Mouse (Mus musculus): Measurements from ENCODE around the gene Dclk2.

Gene Dclk2

GRCm38 (mm10) chr3:86845578-86845977, 75.1 kb downstream of the Dclk2 start:
- no peak for ATAC-seq (ENCODE audit: low TSS enrichment)

DNA sequence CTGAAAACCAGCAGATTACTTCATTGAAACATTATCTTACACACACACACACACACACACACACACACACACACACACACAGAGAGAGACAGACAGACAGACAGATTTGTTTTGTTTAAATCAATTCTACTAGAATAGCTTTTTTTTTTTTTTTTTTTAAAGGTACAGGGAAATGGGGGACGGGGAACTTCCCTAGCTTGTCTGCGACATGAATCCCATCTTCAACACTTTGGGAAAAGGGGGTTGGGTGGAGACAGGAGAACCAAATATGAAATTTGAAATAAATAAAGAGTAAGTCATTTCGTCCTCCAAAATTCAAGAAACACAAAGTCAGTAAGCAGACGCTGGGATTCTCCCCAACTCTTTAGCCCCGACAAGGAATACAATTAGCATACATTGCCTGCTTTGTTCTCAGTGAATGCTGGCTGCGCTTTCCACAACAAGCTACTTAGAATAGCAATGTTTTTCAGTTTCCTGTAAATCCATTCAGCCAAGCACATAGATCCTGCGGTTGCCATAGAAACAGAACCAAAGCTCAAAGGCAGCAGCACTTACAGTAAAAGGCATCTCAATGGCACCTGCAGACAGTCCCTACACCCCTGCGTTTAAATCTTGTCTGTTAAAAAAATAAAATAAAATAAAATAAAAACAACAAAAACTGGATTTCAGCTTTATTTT, 75.7 kb downstream of the Dclk2 start:
- peak; percentile 90 for ATAC-seq (ENCODE audit: low TSS enrichment)

DNA sequence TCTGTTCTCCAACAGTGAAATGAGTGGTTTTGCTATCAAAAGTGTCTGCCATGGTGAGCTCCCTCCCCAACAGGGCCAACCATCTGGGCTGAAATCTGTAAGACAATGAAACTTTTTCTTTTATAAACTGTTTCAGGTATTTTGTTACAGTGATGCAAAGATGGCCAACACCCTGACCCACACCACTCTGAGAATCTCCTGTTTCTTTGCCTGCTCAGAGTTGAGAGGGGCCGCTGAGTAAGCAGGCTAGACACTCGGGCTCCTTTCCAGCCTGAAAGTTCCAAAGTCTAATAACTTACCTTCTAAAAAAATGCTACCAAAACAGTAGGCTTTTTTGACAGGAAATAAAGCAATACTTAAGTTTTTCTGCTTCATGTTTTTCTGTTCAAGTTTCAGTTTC, 78.2 kb downstream of the Dclk2 start:
- no peak for ATAC-seq (ENCODE audit: low TSS enrichment)

DNA sequence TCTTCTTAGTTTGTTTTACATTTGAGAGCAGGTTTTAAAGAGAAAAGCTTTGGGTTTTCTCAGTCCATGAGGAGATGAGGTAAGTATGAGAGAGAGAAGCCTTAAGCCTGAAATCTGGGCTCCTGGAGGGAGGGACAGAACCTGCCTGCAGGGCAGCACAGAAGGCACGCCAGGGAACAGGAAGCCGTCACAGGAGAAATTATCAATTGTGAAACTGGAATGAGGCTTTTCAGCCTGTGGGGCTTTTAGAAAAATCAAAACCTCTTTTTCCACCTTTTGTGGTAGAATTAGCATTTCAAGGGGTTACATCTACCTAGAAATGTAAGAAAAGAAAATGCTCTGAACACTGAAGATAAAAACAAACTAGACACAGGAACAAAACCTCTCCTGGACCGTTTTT, 81.0 kb downstream of the Dclk2 start:
- ATAC-seq (ENCODE audit: low TSS enrichment) = no peak

DNA sequence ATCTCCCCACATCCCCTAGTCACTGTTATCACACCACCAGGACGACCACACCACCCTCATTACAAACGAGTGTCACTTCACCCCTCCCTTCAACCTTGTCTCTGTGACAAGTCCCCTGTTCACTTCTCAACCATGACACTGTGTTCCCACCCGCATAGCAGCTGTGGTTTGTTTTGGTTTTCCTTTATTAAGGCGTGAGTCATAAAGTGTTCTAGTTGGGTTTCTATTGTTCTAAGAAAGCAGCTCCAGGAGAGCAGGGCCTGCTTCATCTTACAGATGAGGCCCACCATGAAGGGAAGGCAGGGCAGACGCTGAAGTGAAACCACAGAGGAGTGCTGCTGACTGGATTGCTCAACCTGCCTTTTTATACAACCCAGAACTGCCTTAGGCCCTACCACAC, 83.3 kb downstream of the Dclk2 start:
- no peak for ATAC-seq (ENCODE audit: low TSS enrichment)

DNA sequence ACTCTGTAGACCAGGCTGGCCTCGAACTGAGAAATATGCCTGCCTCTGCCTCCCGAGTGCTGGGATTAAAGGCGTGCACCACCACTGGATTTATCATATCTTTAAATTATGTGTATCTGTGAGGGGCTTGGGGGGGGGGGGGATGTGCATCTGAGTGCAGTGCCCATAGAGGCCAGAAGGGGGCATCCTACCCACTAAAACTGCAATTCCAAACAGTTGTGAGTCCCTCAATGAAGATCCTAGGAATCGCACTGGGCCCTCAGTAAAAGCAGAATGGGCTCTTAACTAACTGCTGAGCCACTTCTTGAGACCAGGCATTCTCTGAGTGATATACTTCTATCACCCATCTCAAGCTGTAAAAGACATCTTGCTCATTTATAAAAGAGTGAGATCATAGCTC, 85.5 kb downstream of the Dclk2 start:
- ATAC-seq (ENCODE audit: low TSS enrichment) = no peak

DNA sequence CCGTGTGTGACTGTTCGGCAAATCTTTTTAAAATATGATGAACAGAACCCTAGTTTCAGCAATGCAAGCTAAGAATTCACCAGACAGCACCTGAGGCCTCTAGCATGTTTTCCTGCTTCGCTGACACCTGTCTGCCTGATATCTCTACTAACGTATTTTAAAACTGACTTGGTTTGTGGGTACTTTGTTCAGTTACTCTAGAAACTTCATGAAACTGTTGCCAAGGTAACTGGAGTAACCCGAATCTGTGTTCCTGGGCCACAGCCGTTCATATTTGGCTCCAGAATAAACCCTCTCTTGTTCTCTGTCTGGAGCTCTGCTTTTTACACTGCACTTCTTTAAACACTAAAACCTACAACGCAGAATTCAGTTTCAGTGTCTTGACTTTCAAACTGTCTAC, 86.3 kb downstream of the Dclk2 start:
- no peak for ATAC-seq (ENCODE audit: low TSS enrichment)

DNA sequence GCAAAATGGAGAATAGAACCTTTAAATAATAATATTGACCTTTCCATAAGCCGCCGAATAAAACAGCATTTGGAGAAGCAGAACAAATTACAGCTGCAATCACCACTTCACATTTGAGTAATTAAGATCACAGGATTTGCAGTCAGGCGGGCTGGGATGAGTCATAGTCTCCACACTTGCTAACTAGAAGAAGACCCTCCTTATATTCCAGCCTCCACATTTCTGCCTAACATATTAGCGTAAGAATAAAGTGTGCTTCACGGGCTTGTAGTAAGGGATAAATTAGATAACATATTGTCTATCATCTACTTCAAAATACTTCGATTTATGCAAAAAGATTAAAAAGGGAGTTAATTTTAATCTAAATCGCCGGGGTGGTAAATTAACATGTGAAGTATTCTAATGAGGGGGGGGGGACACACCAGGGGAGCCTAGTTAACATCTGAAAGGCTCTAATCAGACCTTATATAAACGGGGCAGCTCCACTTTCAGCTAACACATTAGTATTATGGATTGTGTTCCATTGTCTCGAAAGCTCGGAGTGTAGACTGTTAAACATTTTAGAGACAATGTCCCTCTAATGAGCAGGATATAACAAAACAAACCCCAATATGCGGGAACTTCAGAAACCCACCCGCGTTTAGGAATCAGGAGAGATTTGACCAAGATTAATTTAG, 87.9 kb downstream of the Dclk2 start:
- peak; percentile 25; the same call in 1 of the 2 replicates for ATAC-seq (ENCODE audit: low TSS enrichment)

DNA sequence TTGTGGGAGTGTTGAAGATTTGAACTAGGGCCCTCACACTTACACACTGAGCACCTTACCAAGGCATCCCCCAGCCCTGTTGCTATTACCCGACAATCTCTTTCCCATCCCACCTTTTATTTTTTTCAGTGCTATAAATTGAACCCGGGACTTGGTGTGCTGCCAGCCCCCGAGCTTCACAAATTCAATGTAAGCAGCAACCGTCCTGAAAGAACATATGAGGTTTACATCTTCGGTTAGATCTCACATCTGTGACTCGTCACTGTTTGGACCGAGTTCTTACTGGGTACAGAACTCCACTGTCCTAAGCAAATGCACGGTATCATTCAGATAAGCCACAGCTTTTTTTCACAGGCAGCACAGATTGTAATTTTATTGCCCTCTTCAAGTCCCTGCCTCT, 88.5 kb downstream of the Dclk2 start:
- ATAC-seq (ENCODE audit: low TSS enrichment) = peak; percentile 53; the same call in 1 of the 2 replicates

GRCm38 (mm10) chr3:86827506-86827905, 93.1 kb downstream of the Dclk2 start:
- no peak for ATAC-seq (ENCODE audit: low TSS enrichment)

GRCm38 (mm10) chr3:86821383-86821782, 99.3 kb downstream of the Dclk2 start:
- ATAC-seq (ENCODE audit: low TSS enrichment) = no peak

- ATAC-seq (ENCODE audit: low TSS enrichment) = no peak
Measured at GRCm38 (mm10) chr3:86820344-86820743, 100.3 kb downstream of the Dclk2 start.

DNA sequence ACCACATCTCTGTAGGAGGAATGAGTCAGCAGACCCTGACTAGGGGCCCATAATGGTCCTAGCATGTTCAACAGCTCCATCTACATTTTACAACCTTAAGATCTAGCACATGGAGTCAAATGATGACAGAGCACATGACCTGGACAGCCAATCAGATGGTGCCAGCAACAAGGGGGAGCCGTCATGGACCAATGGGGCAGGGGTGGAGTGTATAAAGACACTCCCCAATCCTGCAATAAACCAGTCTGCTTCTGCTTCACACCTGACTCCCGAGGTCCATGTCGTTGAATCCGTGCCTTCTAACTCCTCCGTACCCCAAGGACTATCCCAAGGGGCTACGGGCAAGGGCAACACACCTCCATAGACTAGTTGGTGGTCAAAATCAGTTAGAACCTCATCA, 101.3 kb downstream of the Dclk2 start:
- no peak for ATAC-seq (ENCODE audit: low TSS enrichment)

DNA sequence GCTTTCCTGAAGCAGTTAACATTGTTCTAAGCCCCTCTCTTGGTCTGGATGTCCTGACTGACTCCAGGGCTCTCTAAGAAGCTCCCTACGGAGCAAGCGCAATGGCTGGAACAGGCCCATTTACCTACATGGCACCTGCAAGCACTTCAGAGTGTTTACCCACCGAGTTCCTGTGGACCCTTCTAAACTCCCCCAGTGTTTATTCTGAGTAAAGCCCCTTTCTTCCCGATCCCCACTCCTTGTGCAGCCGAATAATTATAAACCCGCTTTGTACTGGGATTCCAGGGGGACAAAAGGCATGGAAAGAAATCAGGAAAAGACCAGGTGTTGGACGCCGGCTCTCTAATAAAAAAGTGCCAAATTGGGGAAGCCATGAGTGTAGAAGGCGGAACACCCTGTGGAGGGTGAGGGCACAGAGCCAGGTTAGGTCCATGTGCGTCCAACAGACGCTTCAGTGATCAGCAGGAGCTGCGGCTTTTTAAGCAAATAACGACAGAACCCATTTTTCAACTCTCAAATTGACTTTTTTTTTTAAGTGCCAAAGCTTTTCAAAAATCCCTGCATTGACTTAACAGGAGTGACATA, 102.6 kb downstream of the Dclk2 start:
- no peak for ATAC-seq (ENCODE audit: low TSS enrichment)

GRCm38 (mm10) chr3:86812689-86813088, 108.0 kb downstream of the Dclk2 start:
- ATAC-seq (ENCODE audit: low TSS enrichment) = peak; percentile 79

DNA sequence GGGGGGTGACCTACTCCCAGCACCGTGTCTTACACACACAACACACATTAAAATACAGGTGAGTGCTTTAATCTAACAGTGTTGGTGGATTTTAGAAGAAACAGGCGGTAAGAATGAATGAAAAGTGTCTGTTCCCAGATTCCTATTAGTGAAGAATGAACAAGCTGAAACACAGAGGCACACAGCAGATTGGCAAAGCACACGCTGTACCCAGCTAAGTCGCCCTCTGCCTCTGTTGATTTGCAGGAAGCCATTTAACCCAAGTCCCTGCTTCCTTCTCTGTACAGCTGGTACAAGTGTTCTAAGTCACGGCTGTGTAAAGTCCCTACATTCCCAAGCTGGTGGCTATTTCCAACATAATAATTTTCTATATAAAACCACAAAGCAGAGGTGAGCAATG, 109.7 kb downstream of the Dclk2 start:
- no peak for ATAC-seq (ENCODE audit: low TSS enrichment)

GRCm38 (mm10) chr3:86809646-86810045, 111.0 kb downstream of the Dclk2 start:
- ATAC-seq (ENCODE audit: low TSS enrichment) = no peak

DNA sequence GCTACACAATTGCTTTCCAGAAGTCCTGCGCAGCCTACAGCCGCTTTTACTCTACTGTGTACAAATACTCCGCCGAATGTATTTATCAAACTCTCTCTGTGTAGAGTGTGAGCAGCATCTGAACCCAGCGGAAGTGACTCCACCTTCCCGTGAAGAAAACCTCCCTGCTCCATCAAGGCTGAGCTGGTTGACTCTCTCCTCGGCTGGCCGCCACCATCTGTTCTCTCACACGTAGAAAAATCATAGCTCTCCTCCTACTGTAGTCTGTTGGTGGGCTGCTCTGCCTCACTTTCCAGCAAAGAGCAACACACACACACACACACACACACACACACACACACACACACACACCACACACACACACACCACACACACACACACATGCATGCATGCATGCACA, 111.5 kb downstream of the Dclk2 start:
- ATAC-seq (ENCODE audit: low TSS enrichment) = peak; percentile 71

DNA sequence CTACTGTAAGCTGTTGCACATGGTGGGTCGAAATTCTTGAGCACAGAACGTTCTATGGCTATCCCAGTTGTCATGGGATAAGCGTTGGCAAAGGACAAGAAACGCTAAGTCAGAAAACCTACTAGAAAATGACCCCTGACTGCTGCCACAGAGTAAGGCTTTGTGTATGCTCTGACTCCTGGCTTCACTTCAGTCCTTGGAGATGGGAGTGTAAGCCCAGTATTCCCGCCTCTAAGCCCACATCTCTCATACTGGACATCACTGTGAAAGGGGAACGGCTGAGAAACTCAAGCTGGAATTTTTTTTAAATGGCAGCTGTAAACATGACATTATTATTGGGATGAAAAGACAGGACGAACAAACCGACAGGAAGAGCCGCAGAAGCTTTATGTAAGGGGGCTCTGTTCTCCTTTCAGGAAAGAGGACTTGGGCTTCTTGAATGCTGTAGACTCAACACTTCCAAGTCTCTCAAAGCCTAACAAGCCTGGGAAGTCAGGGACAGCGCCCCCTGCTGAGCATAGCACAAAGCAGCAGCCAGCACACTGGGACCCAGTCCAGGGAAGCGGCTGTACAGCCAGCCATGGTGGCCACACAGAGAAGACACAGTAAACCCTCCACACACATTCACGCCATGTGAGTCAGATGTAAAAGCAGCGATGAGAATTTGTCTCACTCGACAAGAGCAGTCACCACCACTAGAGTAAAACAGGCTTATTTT, 112.7 kb downstream of the Dclk2 start:
- 0 out of 2 replicates have a peak, but pooled peaks have one; percentile 18 for ATAC-seq (ENCODE audit: low TSS enrichment)

DNA sequence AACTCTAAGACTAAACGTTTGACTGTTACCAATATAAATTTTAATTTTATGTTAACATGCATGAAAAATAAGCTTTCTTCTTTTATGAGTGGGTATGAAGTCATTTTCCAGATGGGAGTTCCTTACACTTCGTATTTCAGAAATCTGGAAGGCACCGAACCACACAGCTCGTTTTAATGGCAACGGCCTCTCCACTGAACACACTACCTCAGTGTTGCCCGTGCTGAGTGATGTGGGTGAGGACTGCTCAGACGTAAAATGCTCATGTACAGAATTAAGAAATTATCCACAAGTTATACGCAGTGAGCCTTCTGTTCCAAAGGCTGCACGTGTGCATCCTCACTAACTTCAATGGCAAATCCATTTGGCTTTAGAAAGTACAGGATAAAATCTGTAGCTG, 113.8 kb downstream of the Dclk2 start:
- no peak for ATAC-seq (ENCODE audit: low TSS enrichment)

DNA sequence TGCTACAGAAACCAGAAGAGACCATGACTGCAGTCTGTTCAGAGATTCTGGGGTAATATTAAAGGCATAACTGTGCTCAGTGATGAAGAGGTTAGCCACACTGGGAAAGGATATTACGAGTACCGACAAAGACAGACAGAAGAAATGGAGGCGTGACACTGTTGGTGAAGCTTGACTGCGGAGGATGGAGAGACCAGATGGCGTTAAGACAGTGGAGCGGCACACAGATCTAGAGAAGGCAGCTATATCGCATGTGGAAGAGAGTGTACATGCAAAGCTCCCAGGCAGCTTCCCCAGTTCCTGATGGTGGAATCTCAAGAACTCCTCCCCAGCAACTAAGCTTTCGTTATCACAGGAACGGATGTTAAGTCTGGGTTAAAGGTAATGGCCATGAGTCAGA, 116.4 kb downstream of the Dclk2 start:
- peak; percentile 90 for ATAC-seq (ENCODE audit: low TSS enrichment)

DNA sequence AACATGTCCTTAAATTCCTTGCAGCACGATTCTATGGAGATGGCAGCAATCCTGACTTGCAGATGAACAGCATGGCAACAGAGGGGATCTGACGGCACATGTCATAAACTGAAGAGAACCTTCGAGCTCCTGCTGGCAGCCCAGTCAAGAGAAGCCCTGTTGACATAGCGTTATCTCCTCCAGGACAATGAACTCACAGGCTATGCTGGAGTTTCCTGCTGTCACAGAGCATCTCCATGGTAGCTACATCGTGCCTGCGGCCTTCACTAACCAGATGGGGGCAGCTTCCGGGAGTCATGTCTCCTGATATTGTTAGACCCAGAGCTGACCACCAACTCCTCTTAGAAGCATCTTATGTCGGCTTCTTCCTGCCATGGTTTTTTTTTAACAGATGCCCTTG, 117.8 kb downstream of the Dclk2 start:
- no peak for ATAC-seq (ENCODE audit: low TSS enrichment)

DNA sequence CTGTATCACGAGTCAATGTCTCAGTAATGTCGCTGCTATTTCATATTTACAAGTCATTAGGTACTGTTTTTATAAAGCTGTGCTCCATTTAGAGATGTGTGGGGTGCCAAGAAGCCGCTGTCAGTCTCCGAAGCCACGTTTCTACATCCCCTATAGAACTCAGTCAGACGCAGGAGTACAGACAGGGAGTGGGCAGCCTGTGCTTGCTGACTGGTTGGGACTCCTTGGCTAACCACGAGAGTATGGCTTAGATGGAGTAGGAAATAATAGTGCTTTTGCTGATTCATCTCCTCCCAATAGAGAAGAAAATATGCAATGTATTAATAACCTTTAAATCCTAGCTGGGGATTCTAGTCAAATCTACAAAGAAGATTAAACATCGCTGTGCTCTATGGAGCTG, 119.8 kb downstream of the Dclk2 start:
- ATAC-seq (ENCODE audit: low TSS enrichment) = peak; percentile 44

All from frontal cortex, adult (tissue).